Mouse (Mus musculus): ENCODE data around the gene Plbd2. TPM values are rescaled to one million over a fixed set of nuclear protein-coding genes. Genes with fewer than 3 reads are reported as not detected.

Plbd2 gene
- total RNA-seq (2022), result 10 to 100 TPM; 40.5 to 44.7 (median 42.1) TPM

DNA sequence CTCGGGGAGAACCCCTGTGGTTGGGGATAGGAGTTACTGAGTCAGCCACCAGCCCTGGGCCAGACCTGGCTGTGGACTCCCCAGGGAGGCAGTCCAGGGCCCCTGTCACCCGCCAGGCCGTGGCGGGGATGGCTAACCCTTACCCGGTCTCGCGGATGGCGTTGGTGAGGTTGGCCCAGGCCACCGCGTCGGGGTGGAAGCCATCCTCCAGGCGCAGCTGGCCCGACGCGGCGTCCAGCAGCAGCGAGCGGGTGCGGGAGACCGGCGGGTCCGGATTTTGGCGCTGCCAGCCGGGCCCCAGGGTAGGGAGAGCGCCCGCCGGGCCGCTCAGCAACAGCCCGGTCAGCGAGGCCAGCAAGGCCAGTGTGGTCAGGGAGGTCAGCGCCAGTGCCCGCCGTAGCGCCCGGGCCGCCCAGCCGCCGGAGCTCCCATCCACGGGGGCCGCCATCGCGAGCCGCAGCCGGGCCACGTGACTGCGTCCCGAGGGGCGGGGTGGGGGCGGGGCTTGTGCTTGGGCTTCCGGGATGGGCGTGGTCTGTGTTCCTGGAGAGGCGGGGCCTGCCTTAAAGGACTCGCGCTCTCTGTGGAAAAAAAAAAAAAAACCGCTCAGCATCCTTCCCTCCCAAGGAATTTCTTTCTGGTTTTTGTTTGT is at the start of gene Plbd2:
Gene Plbd2 (minus strand): TSS at position 482 of the 652 bp plus-strand sequence.
- DNase-seq (ENCODE audit: low spot score in 2 of 2), result peak; percentile 37 to 69

DNA sequence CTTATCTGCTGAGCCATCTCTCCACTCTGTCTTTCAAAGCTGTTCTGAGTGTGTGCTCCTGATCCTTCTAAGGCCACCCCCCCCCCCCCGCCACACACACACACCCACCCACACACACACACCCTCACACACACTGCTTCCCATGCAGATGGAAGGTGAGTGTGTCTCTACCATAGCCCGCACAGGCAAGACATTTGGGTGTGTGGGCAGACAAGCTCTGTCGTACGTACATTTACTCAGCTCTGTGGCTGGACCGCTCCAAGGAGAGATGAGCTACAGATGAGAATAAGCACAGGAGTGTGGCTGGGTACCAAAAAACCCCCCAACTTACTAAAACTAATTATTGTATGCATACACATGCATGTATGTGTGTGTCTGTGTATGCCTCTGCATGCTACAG is 47.2 kb upstream of the Plbd2 start:
- DNase-seq (ENCODE audit: low spot score in 2 of 2), result no peak

DNA sequence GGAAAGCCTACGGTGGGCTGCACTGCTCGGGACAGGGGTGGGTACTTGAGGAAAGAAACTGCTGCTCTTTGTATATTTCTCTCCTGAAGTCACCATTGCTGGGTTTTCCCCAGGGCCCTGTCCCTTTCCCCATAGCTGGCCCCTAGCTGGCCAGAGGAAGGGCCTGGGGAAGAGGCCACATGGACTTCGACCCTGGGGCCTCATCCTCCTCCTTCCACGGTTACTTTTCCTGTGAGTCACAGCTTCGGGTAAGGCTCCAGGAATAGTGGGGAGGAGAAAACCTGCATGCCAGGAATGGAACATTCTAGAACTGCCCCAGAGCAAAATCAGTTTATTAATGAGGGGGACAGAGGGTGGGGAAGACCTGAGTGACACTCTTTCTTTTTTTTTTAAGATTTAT is 46.7 kb upstream of the Plbd2 start:
- no peak for DNase-seq (ENCODE audit: low spot score in 2 of 2)

DNA sequence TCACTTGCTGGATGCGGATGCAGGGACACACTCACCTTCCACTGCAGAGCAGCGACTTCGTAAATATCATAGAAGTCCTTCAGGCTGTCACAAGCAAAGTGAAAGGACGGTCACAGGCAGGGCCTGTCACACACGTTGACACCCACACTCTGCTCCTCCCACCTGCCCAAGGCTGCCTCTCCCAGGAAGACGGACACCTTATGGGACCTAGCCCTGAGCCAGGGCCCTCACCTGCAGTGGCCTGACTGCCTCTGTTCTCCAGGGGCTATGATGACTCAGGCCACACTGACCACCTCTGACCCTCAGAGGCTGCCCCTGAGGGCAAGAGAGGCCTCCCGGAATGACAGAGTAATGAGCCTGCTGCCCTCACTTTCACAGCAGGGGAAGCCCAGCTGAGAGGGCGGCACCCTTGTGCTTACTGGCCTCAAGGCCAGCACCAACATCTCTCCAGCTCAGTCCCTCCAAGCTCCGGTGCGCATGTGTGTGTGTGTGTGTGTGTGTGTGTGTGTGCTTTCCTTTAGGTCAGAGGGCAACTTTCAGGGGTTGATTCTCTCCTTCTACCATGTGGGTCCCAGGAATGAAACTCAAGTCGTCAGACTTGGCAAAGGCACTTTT is 44.9 kb upstream of the Plbd2 start:
- no peak for DNase-seq (ENCODE audit: low spot score in 2 of 2)

DNA sequence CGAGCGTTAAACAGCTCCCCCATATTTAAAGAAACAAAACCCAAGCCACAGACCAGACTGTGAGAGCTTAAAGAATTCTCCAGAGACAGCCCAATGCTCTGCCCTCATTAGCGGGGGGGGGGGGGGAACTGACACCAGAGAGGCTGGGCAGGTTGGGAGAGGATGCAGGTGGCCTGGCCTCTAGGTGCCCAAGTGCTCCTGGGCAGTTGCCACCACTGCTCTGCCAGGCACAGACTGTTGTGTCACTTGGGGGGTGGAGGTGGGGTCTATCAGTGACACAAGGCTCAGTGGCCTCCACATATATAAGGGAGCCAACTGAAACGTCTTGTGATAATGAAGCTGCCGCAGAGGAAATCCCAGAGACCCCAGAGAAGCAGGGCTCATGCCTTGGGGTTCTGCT is 33.2 kb upstream of the Plbd2 start:
- DNase-seq (ENCODE audit: low spot score in 2 of 2), result no peak

DNA sequence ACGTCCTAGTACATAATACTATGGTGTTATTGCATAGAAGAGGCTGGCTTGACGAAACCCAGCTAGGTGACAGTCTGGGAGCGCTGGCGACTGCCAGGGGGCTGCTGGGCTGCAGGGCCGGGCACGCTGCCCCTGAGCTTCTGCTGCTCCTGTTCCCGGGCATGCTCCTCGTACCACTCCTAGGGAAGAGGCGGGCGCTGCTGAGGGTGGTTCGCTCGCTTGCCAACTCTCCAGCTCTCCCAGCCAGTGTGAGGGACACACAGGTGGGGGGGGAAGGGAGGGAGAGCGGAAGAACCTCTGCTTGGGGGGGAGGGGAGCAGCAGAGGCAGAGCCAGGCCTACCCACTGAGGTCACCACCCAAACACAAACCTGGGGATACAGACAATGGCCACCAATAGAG is 32.6 kb upstream of the Plbd2 start:
- DNase-seq (ENCODE audit: low spot score in 2 of 2), result peak in 1 of 2 experiments; percentile 43

DNA sequence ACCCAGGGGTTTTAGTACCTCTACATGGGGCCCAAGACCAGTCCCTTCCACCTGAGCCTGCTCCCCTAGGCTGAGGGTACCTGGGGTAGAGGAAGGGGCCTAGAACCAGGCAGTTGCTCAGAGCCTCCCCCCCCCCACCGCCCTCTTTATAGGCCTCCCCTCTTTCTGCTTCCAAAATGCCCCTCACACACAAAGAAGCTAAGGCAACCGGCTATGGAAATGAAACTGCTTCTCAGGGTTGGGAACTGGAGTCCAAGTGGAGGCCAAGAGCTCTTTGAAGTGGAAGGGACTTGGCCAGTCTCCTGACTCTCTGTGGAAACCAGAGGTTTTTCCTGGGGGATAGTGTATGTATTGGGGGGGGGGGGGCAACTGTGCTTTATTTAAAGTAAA is 31.3 kb upstream of the Plbd2 start:
- DNase-seq (ENCODE audit: low spot score in 2 of 2), result no peak

DNA sequence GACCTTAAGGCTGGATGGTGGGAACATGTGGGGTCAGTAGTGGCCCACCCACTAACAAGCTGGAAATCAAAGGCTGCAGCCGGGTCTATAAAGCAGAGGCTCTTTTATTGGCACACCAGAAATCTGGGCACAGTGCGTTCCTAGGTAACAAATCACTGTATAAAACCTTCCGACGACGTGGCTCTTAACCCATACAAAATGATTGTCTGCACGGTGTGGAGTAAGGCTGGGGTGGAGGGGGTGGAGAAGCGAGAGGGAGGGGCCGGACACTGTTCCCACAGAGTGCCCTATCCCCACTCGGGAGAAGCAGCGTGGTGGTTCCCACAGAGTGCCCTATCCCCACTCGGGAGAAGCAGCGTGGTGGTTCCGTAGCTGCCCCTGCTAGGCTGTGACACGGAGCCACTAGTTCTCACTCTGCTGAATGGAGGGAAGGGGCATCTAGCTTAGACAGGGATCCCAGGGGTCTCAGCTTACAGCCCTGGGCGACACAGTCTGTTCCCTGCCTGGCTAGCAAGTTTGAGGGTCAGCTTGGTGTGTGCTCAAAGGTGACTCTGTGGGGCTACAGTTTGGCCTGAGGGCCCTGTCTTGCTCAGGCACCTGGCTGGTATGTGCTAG is 30.8 kb upstream of the Plbd2 start:
- DNase-seq (ENCODE audit: low spot score in 2 of 2), result no peak

DNA sequence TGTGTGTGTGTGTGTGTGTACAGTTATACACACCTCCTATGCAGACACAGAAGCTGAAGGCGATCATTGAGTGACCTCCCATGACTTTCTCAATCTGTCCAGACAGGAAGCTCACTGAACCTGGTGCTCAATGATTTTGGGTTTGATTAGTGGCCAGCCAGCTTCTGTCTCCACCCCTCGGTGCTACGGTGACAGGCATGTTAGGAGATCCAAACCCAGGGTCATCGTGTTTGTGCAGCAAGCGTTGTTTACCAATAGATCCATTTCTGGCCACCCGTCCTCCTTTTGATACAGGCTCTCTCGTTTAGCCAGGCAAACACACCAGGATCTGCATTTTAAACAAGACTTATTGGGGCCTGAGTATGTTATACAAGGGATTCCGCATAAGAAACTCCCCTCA is 28.2 kb upstream of the Plbd2 start:
- no peak for DNase-seq (ENCODE audit: low spot score in 2 of 2)

DNA sequence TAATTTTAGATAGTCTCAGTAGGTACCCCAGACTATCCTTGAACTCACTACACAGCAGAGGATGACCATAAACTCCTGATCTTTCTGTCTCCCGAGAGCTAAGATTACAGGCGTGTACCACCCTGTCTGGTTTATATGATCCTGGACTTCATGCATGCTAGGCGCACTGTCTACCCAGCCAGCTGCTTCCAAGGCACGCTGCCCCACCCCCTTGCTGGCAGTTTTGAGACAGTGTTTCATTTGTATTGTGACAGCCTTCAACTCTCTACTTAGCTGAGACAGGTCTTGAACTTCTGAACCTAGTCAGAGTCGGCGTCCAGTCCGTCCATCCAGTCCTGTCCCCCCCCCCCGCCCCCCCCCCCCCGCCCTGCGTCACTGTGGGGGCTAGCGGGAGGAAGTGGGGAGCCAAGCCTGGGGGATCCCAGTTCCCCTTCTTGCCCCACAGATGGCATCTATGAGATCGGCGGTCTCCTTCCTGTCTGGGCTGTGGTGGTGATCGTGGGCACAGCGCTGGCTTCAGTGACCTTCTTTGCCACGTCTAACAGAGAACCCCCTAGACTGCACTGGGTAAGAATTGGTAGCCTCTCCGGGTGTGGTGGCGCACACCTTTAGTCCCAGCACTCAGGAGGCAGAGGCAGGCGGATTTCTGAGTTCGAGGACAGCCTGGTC is 24.0 kb upstream of the Plbd2 start:
- no peak for DNase-seq (ENCODE audit: low spot score in 2 of 2)

DNA sequence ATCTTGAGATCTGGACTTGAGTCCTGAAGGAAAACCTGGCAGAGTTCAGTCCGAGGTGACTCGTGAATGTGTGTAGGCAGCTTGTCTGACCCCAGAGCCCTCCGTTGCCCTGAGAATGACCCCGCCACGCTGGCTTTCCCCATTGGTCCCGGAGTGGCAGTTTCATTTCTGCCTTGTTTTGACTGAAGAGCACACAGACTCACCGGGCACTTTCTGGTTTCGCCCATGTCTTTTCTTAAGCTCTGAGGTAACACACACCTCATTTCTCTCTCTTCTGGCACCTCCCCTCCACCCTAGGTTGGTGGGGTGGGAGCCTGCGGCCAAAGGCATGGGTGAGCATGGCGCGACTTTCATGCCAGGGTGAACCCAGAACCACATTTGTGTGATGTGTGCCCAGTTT is 22.9 kb upstream of the Plbd2 start:
- no peak for DNase-seq (ENCODE audit: low spot score in 2 of 2)

DNA sequence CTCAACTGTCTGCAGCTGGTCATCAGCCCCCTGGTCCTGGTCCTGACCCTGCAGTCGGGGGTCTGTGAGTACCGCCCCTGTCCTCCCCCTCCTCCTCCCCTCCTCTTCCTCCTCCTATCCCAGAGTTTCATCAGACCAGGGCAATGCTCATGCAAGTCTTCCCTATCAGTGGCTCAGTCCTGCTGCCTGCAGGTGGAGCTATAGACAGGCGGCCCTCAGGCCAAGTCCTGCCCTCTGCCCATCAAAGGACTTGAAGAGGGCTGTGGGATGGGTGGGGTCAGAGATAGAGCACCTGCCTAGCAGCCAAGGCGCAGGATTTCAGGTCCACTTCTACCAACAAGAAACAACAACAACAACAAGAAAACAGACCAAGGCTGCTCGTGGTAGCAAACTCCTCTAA is 22.3 kb upstream of the Plbd2 start:
- no peak for DNase-seq (ENCODE audit: low spot score in 2 of 2)

DNA sequence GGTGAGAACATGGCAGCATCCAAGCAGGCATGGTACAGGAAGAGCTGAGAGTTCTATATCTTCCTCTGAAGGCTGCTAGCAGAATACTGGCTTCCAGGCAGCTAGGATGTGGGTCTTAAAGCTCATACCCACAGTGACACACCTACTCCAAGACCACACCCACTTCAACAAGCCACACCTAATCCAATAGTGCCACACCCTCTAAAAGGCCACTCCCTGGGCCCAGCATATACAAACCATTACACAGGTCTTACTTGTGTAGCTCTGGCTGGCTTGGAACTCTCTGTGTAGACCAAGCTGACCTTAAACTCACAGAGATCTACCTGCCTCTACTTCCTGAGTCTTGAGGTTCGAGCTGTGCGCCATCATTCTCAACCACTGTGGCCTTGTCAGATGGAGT is 21.3 kb upstream of the Plbd2 start:
- DNase-seq (ENCODE audit: low spot score in 2 of 2), result no peak

DNA sequence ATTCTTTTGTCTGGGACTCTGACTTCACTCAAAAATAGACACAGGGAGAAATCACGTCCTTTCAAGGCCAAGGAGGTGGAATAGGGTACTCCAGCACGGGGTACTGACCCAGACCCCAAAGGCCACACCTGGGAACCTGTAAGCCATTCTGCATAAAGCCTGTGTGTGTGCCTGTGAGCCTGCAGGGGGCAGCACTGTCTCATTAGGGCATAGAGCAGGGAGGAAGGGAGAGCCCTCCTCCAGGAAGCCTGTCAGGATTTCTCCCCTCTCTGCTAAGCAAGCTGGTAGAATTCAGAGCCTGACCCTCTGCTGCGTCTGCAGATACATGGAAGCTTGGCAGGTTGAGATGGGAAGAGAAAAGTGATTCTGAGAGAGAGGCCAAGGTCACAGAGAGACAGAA is 19.2 kb upstream of the Plbd2 start:
- no peak for DNase-seq (ENCODE audit: low spot score in 2 of 2)

DNA sequence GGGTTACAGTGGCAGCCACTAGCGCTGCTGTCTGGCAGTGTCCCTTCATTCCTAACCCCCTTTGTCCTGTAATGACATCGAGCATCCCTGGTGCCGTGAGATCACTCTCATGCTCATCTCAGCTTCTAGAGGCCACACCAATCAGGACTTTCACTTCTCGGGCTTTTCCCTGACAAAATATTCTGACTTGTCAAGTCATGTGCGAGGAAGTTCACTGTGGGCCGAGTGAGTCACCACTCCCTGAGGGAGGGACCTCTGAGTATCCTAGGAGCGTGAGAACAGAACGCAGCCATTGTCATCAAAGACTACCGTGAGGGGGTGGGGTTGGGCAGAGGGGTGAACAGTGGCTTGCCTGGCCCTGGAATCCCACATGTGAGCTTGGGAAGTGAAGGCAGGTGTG is 14.1 kb upstream of the Plbd2 start:
- DNase-seq (ENCODE audit: low spot score in 2 of 2), result peak; percentile 52 to 67

DNA sequence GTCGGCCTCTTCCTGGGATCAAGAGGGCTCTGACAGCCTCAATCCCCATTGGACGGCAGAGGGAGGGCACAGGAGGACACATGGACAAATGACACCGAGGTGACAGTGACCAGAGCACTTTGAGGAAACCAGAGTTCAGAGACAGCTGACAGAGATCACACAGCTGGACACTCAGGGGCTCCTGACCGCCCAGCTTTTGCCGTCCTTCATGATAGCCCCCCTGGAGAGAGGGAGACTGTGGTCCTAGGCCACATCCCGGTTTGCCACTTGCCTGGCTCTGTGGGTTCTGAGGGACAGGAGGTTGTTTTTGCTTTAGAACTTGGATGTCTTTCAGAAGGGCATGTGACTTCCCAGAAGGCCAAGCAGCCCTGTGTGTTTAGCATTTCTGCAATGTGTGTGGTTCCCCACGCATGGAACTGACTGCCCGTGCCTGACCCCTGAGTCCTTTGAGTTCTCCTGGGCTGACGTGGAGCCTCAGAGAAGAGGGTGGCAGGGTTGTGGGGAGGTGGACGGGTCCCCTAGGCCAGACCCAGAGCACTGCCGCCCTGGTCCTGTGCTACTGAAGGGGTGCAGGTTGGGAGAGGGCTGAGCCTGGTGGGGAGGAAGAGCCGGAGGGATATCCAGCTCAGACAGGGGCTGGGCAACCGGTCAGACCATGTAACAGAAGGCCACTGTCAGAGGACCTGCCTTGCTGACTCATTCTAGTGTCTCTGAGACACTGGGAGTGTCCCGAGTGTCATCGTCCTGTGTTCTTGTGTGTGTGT is 13.0 kb upstream of the Plbd2 start:
- no peak for DNase-seq (ENCODE audit: low spot score in 2 of 2)

DNA sequence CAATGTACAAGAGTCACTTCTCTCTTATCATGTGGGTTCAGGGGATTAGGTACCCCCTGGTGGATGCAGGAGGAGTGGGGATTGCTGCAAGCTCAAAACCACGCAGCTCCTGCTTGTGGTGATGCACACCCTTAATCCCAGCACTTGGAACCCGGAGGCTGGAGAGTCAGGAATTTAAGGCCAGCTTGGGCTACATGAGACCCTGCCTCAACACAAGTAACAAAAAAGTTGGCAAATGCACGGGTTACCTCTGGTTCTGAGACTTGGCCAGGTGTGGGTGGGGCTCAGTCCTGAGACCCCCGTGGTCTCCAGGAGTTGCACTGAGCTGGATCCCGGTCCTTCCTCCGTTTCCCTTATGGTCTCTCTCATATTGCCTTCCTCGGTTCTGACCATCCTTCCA is 12.0 kb upstream of the Plbd2 start:
- no peak for DNase-seq (ENCODE audit: low spot score in 2 of 2)

DNA sequence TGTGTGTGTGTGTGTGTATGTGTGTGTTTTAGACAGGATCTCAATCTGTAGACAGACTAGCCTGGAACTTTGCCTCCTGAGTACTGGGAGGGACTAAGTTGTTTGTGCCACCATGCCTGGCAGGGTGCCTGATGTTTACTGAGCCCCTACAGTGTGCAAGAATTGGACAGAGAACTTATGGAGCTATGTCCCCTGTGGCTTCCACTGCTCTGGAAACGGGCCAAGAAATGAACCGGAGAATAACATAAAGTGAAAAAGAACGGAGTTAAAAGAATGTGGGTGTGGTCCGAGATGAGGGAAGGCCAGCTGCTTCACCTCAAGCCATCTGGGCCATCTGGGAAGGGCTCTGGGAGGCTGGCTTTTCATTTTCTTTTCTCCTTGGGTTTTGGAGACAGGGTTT is 11.3 kb upstream of the Plbd2 start:
- DNase-seq (ENCODE audit: low spot score in 2 of 2), result no peak

DNA sequence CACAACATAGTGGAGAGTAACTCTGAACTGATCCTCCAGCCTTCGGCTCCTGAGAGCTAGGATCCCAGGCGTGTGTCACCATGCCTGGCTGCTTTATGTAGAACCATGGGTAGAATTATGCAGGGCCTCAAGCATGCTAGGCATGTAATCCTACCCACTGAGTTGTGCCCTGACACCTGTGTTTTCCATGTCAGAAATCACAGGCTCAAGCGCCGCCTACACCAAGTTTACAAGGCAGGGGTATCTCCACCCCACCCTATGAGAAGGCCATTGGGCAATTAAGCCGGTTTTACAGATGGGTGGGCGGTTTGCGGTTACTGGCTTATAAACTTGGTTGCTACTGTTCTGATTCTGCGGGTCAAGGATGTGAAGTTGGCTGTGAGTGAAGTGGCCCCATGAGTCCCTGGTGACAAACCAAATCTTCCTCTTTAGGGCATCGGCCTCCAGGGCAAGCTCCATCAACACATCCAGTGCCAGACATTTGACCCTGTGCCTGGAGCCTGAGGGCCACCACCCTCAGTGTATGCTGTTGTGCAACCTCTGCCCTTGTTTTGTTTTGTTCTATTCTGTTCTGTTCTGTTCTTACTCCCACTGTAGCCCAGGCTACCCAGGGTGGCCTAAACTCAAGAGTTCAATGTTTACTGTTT is 10.7 kb upstream of the Plbd2 start:
- DNase-seq (ENCODE audit: low spot score in 2 of 2), result no peak

DNA sequence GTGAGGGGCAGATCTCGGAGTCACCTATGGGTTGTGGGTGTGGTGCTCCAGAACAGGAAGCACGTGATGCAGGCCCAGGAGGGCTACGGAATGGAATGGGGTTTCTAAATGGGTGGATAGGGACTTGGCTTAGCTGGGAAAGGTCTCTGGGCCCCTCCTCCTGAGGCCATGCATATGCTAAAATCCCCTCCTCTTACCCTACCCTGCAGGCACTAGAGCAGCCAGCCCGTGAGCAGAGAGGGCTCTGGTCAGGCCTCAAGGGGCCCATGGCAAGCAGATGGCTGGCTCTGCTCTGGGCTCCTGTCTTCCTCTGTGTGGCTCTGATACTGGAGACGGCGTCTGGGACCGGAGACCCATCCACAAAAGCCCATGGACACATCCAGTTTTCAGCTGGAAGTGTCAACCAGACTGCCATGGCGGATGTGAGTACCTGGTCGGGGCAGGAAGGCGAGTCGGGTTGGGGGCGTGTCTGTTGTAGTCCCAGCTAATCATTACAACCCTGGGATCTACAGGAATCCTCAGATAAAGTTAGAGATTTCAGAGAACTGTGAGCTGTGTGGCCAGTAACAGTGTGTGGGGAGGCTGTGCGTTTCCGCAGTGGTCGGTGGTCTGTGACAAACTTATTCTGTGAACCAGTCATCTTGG is 9.6 kb upstream of the Plbd2 start:
- no peak for DNase-seq (ENCODE audit: low spot score in 2 of 2)

Measured in gastrocnemius, adult 8-10 months (tissue).